Mouse (Mus musculus): ENCODE measurements around the gene 2310030G06Rik.

2310030G06Rik gene

DNA sequence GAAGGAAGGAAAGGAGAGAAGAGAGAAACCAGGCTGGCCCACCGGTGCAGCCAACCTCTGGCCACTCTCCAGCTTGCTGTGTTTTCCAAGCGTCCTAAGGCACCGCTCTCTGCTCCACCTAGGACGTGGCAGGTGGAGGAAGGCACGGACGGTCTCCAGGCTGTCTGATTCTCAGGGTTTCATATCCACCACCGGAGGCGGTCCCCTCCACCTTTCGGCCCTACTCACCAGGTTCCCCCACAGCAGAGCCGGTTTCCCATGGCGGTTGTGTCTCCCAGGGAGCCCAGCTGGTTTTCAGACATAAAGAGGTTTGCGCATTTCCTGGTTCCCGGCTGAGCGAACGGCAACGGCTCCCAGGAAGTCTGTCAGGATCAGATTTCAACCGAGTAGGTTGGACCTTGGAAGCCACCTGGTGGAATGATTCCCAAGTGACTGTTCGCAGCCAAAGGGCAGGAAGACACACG lies at the start of gene 2310030G06Rik:
Gene 2310030G06Rik, minus strand, starts transcription at position 323 of the 464 bp plus-strand sequence.
- DNase-seq (ENCODE audit: extremely low spot score, low read depth, low spot score): no peak

DNA sequence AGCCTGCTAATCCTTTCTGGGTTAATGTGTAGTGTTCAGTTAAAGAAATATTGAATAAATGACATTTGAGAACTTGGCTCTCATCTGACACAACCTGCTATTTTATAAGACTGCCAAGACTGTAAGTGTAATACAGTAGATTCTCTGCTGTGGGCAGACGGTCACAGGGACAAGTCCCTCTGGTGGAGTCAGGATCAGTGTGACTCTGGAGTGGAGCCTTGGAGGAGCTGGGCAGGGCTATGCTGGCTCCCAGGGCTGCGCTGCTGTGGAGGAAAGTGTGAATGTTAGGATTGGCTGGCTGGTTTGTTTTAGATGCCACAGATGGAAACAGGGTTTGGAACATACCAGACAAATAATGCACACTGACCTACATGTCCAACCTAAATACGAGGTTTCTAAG lies 48.9 kb upstream of the 2310030G06Rik start:
- no peak for DNase-seq (ENCODE audit: extremely low spot score, low read depth, low spot score)

DNA sequence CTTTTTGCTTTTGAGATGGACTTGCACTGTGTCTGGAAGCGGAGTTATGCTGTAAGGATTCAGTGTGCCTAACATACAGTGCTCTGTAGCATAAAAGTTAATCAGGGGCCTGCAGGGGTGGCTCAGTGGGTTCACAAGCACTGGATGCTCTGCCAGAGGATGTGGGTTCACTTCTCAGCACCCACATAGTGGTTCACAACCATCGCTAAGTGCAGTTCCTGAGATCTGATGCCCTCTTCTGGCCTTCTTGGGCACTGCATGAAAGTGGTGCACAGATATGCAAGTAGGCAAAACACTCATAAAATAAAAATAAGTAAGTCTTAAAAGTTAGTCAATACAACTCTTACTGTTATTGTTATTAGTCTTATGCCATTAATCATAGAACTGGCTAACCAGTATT lies 35.8 kb upstream of the 2310030G06Rik start:
- no peak for DNase-seq (ENCODE audit: extremely low spot score, low read depth, low spot score)

DNA sequence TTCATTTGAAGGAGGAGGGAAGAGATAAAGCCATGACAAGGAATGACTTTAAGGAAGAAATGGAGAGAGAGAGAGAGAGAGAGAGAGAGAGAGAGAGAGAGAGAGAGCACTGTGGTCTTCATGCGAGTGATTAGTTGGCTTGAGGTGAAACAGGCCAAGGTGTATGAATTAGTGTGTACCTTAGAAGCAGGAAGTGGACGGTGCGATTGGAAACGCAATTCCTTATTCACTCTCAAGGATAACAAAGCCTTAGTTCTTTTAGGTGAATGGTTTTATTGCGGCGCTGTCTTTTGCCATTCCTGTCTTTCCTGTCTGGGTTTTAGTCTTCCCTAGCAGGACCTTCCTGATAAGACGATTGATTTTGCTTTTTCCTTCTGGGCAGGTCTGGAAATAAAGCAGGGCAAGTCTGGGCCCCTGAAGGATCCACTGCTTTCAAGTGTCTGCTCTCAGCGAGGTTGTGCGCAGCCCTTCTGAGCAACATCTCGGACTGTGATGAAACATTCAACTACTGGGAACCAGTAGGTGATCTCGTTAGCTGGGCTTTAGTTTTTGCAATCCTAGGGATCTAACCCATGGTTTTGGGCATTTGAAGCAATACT lies 29.9 kb upstream of the 2310030G06Rik start:
- DNase-seq (ENCODE audit: extremely low spot score, low read depth, low spot score): no peak

DNA sequence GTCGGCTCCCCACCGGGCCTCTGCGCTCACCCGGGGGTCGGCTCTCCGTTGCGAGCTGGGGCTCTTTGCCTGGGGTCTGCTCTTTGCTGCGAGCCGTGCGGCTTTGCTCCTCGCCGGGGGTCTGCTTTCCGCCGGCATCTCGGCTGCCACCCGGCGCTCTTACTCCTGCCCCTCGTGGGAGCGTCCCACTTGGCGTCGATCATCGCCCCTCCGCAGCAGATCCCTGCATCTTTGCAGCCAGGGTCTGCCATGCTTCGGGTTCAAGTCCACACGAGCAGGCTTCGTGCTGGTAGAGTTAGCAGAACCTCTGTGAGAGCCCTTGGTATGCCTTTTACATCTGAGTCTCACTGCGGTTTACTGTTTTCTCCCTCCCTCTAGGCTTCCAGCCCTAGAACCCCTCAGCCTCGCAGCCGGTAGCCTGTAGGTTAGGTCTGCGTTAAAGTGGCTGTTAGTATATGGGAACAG lies 29.4 kb upstream of the 2310030G06Rik start:
- no peak for DNase-seq (ENCODE audit: extremely low spot score, low read depth, low spot score)

DNA sequence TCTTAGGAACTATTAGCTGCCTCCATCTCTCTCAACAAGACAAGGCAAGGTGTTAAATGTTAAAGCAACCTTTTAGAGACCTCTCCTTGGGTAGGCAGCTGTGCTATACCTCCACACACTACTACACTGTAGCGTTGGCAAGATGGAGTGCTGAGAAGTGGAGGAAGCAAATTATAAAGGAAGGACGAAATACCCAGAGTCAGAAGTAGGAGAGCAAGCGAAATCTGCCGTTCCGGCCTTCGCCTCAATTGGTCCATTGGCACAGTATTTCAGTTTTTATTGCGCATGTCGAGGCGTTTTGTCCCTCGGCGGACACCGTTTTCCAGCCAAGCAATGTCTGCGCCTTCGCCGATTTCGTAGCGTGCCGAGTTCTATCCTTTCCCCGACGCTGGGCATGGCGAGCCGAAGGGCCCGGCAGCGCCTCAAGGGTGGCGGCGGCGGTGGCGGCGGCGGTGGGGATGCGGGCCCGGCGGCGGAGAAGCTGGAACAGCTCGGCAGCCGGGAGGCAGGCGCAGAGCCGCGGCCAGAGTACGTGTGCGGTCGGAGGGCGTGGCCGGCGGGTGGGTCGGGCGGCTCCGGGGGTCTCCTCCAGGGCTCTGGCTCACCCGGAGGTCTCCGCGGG lies 28.8 kb upstream of the 2310030G06Rik start, which contains the start of the genes Alg9 and 1110032A03Rik:
Gene Alg9, plus strand, starts transcription at position 29 of the 622 bp plus-strand sequence.
Gene 1110032A03Rik, minus strand, starts transcription at position 530 of the 622 bp plus-strand sequence.
- peak; percentile 62 for DNase-seq (ENCODE audit: extremely low spot score, low read depth, low spot score)

DNA sequence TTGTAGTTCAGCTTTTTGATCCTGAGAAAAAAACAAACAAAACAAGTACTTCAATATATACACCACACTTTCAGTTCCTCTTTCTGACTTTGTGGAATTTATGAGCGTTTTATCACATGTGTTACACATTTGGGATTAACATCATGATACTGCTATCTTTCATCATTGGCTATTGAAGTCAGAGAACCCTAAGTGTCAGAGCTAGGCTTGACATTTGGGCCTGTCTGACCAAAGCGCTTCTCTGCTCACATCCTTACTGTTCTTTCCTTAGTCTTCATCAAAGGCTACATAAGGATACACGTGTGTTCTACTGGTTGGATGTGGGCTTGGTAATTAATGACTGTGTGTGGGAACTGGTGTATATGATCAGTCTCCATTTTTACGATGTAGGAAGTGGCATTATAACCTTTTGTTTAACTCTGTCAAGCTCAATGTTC lies 27.7 kb upstream of the 2310030G06Rik start:
- no peak for DNase-seq (ENCODE audit: extremely low spot score, low read depth, low spot score)

DNA sequence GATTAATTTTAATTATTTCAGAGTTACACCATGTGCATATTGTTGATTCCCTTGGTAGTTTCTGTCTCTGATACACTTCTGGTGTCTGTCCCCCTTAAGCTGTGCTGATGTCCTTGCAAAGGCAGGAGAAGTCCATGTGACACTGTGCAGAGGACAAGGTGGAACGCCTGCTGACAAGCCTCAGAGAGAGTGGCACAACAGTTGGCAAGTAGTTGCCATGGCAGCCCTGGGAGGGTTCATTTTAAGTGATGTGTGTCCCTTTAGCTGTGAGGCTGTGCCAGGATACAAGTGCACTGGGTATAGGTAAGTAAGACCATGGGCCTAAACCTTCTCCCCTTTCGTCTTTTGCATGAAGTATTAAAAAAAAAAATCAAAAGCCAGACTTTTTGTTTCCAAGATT lies 23.7 kb upstream of the 2310030G06Rik start:
- DNase-seq (ENCODE audit: extremely low spot score, low read depth, low spot score): no peak

DNA sequence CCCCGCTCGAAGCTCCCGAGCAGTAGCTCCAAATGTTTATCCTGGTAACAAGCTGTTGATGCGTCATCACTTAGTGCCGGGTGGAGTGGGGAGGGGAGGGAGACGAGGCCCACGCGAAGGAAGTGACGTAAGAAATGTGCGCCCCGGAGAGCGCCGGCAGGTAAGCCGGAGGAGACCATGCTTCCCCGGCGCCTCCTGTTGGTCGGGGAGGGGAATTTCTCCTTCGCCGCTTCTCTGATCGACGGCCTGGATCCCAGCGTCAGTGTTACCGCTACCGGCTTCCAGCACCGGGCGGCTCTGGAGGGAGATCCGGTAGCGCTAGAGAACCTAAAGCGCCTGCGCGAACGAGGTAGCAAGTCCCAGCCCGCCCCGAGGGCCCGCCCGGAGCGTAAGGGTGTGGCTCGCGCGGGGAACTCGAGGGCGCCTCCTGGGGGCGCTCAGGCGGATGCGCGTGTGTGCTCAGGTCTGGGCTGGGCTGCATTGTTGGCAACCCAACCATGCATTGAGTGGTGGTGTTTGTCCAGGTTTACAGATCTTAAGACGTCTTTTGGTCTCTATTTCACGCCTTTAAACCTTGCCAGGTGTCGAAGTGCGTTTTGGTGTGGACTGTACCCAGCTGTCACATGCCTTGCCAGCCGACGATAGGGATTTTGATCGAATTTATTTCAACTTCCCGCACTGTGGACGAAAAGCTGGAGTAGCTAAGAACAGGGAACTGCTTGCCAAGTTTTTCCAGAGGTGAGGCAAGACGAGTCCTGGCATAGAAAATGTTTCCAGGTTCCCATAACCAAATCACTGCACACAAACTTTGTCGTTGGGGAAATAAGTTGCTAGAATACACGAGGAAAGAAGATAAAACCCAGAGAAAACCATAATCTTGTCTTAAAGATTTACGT lies 22.0 kb upstream of the 2310030G06Rik start, which contains the start of gene Fdxacb1:
Gene Fdxacb1, plus strand, starts transcription at position 130 of the 896 bp plus-strand sequence.
- peak; percentile 94 for DNase-seq (ENCODE audit: extremely low spot score, low read depth, low spot score)

DNA sequence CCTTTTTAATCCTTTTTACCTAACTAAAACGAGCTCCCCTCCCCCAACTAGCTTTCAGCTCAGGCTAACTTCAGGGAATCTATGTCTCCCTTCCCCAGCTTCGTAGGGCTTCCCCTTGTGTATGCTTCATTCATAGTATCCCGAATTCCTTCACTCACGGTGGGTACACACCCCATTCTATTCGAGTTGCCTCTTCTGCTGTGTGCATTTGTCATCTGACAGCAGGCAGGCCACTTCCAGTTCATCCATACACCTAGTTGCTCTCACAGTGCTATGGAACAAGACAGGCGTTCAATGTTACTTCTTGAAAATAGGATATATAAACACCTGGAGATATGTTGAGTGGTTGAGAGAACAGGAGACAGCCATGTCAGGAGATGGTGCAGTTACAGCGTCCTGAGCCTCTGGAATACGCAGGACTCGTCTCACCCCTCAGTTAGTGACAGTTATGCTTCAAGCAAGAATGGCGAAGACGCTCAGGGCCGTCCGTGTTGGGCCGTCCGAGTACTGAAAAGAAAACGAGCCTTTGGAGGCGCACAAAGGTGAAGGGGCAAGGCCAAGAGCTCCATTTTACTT lies 21.3 kb upstream of the 2310030G06Rik start:
- DNase-seq (ENCODE audit: extremely low spot score, low read depth, low spot score): no peak

DNA sequence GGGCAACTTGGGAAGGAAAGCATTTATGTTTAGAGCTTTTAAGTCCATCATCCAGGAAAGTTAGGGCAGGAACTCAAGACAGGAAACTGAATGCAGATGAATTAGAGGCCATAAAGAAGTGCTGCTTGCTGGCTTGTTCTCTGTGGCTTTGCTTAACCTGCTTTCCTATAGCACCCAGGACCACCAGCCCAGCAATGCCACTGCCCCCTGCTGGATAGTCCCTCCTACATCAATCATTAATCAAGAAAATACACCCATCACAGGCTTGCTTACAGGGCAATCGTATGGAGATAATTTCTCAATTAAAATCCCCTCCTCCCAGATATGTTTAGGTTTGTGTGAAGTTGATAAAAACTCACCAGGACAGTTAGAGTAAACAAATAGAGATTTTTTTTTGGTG lies 17.0 kb upstream of the 2310030G06Rik start:
- no peak for DNase-seq (ENCODE audit: extremely low spot score, low read depth, low spot score)

DNA sequence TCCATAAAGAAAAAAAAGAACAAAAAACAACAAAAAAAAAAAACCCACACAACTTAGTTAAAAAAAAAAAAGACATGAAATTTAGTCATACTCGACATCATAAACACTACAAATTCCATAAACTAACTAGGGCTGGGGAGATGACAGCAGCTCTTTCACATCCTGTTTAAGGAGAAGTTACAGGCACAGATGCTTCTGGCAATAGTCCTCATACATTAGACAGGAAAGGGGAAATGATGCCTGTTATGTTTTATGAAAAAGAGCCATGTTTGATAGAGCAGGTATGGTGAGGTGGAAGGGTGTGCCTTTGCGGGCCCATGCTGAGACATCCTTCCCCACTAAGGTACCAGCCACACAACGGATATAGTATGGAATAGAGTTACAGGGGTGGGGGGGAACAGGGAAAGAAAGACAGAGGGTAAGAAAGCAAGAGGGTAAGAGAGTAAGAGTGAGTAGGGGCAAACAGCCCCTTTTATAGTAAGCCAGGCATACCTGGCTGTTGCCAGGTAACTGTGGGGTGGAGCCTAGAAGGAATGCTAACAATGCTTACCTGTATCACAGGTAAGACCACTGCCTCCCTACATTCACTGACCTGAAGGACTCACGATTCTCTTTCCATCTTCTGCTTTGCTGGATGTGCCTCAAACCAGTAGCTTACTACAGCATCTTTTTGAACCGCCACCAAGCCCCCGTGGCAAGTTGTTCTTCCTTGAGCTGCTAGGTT lies 15.3 kb upstream of the 2310030G06Rik start:
- no peak for DNase-seq (ENCODE audit: extremely low spot score, low read depth, low spot score)

DNA sequence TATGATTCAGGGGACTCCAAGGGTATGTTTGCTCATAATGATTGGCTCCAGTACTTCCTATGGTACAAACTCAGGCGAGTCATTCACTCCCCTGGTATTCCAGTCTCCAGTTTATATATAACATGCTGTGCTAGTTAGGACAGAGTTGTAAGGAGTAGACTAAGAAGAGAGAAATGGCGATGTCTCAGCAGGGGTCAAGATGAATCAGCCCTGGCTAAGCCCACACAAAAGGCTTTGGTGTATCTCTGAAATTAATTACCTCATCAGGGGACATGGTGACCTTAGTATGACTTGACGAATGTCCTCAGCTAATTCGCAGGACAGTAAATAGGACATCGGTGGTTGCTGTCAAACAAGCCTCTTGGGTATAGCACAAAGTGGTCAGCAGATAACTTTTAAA lies 10.4 kb upstream of the 2310030G06Rik start:
- no peak for DNase-seq (ENCODE audit: extremely low spot score, low read depth, low spot score)

DNA sequence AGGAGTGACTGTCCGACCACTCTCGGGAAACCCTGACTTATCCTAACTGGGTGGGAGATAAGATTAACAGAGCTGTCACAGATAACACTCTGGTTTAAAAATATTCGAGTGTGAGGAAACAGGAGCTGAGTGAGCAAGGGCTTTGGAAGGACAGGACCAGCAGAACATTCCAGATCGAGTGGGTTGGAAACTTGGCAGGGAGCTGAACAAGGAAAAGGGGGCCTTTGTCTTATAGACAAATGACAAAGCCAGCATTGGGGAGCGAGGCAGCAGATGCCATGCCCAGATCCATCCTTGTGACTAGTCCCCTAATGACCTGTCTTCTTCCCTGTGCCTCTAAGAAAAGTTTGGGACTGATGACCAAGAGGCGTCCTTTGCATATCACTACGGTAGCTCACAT lies 7.6 kb upstream of the 2310030G06Rik start:
- no peak for DNase-seq (ENCODE audit: extremely low spot score, low read depth, low spot score)

DNA sequence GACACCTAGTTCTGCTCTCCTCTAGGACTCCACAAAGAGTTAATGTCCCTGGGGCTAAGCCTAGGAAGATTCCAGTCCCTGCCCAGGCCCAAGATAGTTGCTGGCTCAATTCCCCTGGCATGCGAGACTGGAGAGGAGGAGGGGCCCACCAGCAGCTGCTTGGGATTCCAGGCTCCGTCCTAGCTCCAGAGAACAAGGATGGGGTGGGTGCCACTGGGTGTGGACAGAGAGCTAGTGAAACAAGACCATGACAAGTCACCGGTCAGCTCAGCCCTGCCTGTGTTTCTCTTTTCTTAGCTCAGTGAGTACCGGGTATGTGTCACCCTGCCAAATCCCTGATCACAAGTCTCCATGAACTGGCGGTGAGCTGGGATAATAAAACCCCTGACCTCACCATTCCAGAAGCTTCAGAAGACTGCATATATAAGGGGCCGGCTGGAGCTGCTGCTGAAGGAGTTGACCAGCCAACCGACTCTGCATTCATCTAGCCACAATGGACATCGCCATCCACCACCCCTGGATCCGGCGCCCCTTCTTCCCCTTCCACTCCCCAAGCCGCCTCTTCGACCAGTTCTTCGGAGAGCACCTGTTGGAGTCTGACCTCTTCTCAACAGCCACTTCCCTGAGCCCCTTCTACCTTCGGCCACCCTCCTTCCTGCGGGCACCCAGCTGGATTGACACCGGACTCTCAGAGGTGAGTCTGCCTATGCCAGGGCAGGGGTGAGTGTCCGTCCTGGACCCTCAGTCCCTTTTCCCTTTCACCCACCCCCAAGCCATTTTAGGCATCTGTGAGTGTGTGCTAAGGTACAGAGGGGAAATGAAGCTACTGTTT lies 6.7 kb upstream of the 2310030G06Rik start:
- DNase-seq (ENCODE audit: extremely low spot score, low read depth, low spot score): no peak

DNA sequence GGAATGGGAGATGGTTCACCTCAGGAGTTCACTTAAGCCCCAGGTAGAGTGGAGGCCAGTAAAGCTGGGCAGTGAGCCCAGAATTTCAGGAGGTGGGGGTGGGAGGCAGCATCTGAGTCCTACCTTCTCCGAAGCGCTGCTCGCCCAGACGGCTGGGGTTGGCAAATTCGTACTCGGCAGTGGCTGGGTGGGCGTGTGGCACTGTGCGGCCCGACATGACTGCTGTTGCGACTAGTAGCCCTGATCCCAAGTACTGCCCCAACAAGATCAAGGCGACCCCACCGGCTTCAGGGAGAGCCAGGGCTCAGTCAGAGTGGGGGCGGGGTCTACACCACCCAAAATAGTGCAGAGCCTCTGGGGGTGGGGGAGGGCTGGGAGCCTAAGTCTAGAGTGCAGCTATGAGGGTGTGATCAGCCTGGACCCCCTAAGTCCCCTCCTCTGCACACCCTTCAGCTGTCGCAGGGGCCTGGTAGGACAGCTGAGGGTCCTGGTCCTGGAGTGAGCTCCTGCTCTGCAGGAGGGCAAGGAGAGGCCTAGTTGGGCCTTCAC lies 5.8 kb upstream of the 2310030G06Rik start, which contains the start of gene Hspb2:
Gene Hspb2, minus strand, starts transcription at position 301 of the 549 bp plus-strand sequence.
- no peak for DNase-seq (ENCODE audit: extremely low spot score, low read depth, low spot score)

DNA sequence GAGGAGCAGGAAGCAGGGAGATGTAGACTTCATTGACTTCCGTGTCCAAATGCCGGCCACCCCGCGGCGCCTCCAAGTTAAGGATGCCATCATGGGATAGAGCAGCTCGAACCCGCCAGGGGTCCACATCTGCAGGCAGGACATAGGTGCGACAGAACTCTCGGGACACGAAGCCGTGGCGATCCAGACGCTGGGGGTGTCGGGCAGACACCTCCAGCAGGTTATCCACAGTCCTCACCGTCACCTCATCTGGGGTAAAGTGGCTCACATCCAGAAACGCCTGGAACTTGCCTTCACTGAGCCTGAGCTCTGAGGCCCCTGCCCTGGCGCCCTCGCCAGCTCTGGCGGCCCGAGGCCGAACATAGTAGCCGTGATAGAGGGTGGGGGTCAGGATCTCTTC lies 5.0 kb upstream of the 2310030G06Rik start, which contains the start of gene Cryab:
Gene Cryab, plus strand, starts transcription at position 3 of the 400 bp plus-strand sequence.
- no peak for DNase-seq (ENCODE audit: extremely low spot score, low read depth, low spot score)

DNA sequence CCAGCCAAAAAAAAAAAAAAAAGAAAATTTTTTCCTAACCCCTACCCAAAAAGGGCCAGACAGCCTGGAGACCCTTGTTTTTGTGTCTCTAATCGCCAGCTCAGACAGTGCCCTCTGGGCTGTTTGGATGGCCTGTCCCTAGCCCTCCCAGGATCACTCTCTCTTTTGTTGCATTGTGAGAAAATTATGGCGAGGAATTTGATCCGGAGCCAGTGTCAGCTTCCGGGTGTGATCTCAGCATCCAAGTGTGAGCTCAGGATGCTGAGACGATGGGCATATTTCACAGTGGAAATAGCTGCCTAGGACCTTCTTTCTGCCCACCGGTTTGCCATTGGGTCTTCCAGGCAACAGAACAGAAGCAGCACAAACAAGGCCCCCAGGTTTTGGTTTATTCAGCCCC lies 4.4 kb upstream of the 2310030G06Rik start:
- no peak for DNase-seq (ENCODE audit: extremely low spot score, low read depth, low spot score)

DNA sequence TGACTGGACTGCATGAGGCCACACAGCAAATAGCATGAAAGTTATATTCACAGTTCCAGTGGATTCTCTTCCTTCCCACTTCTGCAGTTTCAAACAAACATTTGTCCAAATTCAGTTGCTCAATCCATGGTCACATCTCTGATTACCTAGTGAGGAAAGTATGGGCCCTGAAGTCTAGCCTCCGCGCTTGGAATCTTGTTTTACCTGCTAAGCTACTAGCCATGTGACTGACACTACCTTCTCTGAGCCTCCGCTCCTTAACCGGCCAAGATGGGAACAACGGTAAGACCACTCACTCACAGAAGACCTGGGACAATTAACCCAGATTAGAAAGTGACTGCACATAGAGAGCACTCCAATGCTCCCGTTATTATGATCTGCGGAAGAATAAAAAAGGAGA lies 530 bp downstream of the 2310030G06Rik start:
- DNase-seq (ENCODE audit: extremely low spot score, low read depth, low spot score): no peak
